Mouse (Mus musculus): ENCODE results near the gene Krt8.

Gene Krt8

GRCm38 (mm10) chr15:101976023-101976422 lies 28.3 kb downstream of the Krt8 start:
- no peak for DNase-seq (ENCODE audit: low spot score in 2 of 2)

- DNase-seq (ENCODE audit: low spot score in 2 of 2) = no peak
These were observed 30.0 kb downstream of the Krt8 start for GRCm38 (mm10) chr15:101974083-101974845.

- peak; percentile 90 for DNase-seq (ENCODE audit: low spot score in 2 of 2)
These were observed 30.7 kb downstream of the Krt8 start for GRCm38 (mm10) chr15:101973414-101974077.

- no peak for DNase-seq (ENCODE audit: low spot score in 2 of 2)
These were observed 33.7 kb downstream of the Krt8 start for GRCm38 (mm10) chr15:101970536-101970935.

- no peak for DNase-seq (ENCODE audit: low spot score in 2 of 2)
These were observed 37.5 kb downstream of the Krt8 start for GRCm38 (mm10) chr15:101966808-101967207.

- no peak for DNase-seq (ENCODE audit: low spot score in 2 of 2)
These were observed 45.4 kb downstream of the Krt8 start for GRCm38 (mm10) chr15:101958891-101959290.

GRCm38 (mm10) chr15:101954187-101954586 lies 50.1 kb downstream of the Krt8 start, which contains the start of gene Krt78:
Krt78 (minus strand) TSS chr15:101954287.
- no peak for DNase-seq (ENCODE audit: low spot score in 2 of 2)

- DNase-seq (ENCODE audit: low spot score in 2 of 2) = no peak
These were observed 51.4 kb downstream of the Krt8 start for GRCm38 (mm10) chr15:101952733-101953474.

Measured in right cerebral cortex, postnatal 36 days (tissue).